Mouse (Mus musculus) spleen, adult 18-20 months (tissue): ENCODE results near the gene Clta.
A peak's percentile ranks its signal among the peaks of the same experiment; 100 is the strongest.

Experiments used
- DNase-seq, 2 experiments: peaks; one replicate each; pipeline ENCODE4 v3.0.0; 2022; ENCODE audit warnings: mixed read lengths in 2 of 2

Clta gene

DNA sequence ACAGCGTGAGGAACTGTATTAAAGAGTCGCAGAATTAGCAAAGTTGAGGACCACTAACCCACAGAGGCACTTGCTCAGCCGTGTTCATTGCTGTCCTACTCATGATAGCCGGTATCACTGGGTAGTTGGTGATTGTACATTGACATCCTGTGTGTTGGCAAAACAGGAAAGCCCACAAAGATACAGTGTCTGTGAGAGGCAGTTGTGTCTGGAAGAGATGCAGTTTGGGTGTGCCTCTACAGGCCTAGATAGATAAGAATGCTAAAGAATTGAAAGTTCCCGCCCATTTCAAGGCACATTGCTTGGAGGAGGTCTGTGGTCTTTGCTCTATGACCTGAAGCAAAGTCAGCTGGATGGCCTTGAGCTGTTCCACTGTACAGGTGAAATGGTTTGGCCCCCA, at the start of gene Clta:
Gene Clta, plus strand, starts transcription at position 327 of the 400 bp plus-strand sequence.
- DNase-seq: no peak

DNA sequence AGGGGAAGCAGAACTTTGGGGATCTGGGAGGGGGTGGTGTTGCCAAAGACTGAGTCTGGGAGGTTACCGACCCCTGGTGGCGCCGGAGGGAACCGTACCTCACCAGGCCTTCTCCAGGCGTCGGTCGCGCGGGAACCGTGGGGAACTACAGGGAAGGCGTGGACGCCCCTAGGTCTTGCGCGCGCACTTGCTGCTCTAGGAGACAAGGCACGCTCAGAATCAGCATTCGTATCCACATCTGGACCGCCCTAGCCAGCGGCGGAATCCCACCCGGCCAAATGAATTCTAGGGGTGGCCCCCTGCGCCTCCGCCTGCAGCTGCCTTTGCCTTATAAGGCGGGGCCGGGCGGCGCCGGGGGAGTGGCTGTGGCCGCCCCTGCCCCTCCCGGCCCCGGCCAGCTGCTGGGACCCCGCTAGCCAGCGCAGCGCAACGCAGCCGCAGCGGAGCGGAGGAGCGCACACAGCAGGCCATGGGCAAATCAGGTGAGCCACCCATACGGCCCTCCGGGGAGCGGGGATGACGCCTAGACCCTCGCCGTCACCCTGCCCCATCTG, 46.9 kb upstream of the Clta start, which contains the start of gene Glipr2:
Gene Glipr2, plus strand, starts transcription at position 110 of the 554 bp plus-strand sequence.
- peak; percentile 68 to 85 for DNase-seq

DNA sequence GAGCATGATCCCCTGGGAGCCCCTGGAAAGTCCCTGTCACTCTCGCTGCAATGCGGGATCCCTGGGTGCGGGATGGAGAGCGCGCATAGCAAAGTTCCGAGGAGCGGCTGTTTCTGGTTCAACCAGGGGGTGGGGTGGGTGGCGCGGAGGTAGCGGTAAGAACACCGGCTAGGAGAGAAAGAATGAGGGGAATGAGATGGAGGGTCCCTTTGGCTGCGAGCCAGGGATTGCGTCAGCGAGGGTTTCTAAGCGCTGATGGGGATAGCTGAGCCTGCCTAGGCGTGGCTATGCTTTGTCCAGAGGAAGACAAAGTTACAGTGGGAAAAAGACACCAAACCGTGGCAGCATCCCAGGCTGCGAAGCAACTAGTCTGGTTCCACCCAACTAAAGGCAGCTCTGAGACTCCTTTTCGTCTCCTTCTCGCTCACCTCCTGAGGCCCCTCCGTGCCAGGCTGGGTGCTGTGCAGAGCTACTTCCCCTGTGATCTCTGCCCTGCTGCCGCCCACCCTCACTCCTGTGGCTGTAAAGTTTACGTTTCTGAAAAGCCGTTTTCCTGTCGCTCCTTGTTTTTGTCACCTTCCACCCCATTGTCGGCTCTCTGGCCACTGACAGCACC, 46.3 kb upstream of the Clta start:
- peak in 1 of 2 experiments; percentile 43 for DNase-seq

DNA sequence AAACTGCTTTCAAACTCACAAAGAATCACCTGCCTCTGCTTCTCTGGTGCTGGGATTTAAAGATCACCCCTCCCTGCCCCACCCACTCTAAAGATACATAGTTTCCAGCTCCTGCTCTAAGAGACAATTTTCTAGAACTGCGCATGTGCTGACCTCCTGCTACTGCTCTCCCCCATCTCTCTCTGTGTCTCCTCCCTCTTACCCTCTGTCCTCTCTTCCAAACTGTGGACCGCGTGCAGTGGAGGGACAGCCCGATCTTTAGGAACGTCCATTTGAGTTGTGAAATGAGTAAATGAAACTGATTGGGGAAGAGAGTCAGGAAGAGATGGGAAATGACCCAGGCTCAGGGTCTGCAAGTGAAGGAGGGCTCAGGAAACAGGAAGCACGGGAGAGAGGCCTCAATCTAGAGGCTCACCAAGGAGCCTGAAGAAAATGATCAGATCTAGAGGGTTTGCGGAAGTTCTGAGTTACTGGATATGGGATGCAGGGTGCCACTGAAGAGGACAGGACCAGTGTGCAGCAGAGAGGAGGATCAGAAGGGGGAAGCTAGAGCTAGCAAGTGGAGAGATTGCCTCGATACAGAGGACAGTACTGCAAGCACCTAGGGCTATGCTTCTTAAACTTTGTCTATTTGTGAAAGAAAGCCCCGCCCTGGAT, 44.6 kb upstream of the Clta start:
- no peak for DNase-seq

DNA sequence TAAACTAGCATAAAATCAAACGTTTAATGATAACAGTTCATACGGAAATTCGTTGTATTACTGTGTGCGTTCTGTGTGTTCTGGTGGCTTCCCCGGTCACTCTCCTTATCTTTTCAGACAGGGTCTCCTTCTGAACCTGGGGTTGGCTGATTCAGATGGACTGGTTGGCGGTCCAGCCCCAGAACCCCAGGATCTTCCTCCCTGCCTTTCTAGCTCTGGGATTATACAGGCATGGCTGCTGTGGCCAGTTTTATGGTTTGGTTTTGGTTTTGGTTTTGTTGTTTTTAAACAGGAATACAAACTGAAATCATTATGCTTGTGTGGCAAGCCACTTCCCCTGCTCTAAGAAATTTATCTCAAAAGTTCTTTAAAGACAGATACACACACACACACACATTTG, 44.0 kb upstream of the Clta start:
- DNase-seq: no peak

DNA sequence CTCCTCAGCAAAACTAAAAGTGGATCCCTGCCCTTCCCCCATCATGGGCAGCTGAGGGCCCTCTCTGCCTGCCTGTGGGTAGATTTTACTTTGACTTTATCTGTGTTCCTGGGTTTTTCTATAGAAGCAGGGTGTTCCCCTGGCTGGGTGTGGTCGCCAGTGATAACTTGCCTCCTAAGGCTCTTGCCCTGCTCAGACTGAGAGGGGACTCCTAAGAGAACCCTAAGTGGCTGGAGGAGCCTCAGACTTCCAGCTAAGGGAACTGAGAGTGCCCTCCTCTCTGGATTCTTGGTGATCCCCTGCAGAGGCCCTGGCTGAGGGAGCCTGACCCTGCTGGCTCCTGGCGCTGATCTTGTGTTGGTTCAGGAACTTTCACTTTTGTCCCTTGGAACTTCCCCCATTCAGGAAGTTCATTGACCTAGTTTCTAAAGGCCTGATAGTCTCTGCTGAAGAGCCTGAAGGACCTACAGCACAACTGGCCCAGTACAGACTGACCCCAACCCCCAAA, 39.9 kb upstream of the Clta start:
- no peak for DNase-seq

DNA sequence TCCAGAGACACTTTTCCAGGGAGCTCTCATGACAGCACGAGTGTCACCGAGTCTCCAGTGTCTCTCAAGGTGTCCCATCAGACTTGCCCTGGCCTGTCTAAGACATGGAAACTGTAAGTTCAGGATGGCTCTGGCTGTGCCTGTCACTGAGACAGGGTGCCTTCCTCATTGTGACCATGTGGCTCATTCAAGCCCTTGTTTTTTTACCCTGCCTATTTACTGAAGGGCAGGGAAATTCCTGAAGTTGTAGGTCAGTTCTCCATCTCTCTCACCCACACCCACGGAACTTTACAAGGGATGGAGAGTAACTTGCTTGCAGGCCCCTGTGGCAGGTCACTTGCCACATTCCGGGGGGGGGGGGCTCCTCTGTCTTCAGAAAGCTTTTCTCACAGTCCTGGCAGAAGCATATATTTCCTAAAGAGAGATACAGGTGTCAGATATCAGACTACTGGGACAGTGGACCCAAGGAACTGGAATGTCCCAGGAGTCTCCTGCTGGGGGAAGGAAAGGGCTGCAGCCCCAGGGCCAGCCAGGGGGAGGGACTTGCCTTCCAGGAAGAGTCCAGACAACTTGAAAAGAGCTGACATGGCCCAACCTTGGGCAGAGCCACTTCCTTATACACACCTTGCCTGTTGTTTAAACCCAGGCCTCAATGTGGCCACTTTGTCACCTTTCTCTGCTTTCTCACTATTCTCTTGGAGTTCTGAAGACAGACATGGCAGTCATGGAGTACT, 39.1 kb upstream of the Clta start:
- no peak for DNase-seq

DNA sequence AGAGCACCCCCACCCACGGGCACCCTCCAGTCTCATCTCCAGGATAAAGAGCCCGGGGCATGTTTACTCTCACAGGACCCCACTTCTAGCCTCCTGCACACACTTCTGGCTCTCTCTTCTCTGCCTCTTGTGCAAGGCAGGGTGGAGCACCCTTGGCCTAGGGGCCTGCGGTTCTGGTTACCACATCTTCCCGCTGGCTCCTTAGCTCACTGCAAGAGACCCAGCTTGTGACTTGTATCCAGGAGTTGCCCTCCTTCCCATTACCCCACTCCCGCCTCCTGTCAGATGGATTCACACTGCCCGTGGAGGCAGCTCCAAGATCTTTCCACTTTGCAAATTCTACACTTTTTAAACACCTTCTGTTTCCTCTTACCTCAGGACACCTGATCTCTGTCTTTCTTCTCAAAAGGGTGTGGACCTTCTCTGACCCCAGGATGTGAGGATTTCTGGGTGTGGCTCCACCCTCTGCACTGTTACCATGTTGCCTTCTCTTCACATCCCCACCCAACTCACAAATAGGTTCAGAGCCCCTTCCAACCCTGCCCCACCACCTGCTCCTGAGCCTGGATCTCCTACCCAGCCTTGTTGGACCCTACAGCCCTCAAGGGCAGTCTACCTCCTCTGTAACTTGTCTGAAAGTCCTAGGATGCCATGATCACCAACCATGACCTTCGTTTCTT, 38.3 kb upstream of the Clta start:
- DNase-seq: no peak

DNA sequence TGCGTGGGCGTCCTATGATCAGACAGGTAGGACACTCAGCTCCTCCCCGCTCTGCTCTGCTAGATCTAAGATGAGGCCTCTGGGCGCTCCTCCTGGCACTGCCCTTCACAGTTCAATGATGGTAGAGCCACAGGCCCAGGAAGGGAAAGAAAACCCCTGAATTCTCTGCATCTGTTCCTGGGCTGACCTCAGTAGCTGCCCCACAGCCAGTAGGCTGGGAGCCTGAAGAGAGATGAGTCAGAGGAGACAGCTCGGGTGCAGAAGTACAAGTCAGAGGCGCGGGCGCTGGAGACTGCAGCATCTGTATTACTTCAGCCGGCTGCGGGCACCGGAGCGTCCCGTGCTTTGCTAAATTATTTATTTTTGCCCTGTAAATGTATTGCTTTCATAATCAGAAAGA, 35.6 kb upstream of the Clta start:
- DNase-seq: no peak

DNA sequence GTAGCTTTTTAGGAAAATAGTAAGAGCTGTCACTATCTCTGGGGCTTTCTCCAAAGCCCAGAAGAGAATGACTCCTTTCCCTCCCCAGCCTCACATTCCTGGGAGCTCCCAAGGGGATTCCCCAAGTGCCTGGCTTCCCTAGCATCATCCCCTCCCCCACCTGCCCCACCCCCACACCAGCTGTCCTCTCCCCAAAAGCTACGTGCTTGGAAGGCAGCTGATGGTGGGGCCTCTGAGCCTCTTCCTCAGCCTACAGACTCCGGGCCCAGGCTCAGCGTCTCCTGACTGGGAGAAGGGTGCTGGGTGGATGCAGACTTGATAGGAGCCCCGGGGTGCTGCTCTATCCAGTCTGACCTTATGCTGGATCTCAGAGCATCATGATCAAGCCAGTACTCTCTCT, 34.9 kb upstream of the Clta start:
- DNase-seq: no peak

DNA sequence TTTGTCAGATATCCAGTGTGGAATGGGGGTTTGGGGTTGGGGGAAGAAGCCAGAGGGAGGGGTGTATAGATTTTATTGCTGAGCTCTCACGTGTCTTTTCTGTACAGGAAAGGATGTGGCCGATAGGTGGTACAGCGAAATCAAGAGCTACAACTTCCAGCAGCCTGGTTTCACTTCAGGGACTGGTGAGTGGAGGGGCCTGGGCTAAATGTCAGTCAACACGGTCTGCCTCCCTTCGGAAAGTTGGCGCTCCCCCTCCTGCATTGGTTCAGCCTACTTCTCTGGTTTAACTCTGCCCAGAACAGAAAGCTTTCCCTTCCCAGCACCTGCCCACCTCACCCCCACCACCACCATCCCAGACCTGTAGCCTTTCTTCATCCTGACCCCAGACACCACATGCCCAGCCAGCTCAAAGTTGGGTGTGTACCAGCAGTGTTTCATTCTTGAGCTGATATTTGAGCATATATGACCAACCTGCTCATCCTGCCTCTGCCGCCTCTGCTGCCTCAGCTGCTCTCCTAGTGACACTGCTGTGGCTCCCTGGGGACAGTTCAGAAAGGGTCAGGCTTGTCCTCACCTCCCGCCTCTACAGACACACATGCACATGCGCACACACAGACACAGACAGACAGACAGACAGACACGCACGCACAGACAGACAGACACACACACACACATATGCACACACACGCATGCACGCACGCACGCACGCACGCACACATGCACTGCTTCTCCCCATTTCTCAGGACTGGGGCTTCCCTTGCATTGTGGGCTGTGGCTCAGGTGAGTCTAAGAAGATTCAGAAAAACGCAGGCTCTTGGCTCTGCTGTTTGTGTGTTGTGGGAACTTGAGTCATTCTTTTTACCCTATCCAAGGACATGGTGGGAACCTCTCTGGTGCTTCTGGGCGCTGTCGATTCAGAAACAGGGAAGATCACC, 33.6 kb upstream of the Clta start:
- DNase-seq: no peak

DNA sequence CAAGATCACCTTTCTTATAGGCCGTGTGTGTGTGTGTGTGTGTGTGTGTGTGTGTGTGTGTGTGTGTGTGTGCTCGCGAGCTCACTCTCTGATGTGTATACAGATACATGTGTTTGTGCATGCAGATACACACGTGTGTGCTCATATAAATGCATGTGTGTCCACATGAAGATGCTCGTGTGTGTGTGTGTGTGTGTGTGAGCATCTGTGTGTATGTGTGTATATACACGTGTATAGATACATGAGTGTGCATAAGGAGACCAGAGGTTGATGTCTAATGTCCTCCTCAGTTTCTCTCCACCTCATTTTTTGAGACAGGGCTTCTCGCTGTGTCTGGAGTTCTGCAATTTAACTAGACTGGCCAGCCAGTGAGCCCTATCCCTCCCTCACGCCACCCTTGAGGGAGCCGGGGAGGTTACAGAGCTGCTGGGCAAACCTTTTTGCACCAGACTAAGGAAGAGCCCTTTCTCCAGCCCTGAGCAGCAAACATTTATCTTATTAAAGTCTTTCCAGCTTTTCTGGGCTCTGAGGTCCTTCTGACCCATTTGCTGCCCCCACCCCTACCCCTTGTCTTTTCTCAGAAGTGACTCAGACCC, 32.6 kb upstream of the Clta start:
- DNase-seq: no peak

DNA sequence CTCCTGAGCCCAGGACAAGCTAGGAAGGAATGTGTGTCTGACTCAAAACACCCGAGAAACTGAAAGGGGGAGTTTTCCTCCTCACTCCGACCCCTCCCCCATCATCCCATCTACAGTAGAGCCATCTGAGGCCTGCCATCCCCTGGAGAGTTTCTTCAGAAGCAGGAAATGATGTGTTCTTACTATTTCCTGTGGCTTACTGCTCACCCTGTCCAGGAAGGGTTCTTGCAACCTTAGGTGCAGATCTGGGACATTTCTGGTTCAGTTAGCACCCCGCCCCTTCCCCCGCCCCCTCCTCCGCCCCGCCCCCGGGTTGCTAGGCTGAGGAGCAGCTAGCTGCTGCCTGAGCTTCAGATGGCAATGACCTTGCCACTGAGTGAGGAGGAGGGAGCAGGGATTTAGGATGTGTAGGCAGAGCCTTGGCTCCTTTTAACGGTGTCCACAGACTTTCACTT, 32.1 kb upstream of the Clta start:
- peak; percentile 33 to 39 for DNase-seq

DNA sequence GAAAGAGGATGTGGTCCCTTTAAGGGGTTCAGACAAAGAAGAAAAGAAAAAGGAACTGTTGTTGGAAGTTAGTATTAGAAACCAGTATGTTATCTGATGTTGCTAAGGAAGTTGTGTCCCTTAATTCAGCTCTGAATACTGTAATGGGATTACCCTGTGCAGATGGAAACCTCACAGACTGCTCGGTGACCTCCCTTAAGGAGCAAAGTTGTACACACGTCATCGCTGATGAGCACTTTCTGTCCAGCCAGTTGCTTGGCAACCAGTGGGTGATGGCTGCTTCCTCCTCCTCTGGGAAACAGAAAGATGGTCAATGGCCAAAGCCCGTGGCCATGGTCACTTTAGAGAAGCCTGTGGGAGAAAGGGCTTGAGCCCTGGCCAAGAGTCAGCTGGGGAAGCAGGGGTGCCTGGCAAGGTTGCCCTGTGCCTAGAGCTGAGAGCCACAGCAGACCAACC, 30.7 kb upstream of the Clta start:
- no peak for DNase-seq

DNA sequence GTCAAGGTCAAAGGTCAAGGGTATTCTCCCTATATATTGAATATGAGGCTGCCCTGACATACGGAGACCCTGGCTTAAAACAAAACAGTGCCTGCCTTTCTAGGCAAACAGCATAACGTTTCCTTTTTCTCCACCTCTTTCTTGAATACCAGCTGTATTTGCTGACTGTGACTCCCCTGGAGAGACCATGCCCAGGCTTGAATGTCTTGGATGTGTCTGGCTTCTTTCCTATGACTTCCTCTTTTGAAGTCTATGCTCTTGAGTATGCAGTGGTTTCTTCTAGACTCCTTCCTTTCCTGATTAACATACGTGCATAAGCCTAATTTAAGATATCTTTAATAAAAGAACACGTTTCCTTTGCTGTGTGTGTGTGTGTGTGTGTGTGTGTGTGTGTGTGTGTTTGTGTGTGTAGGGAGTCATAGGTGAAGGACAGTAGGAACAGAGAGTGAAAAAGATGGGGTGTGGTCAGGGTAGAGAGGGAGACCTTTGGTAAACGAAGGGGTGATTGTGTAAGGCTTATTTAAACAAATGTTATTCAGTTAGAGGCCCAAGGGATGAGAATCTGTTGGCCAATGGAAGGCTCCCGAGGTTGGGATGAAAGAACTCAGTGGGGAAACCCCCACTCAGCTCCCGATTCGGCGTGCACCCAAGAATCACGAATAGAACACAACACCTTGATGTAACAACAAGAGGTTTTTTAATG, 29.2 kb upstream of the Clta start:
- DNase-seq: no peak

DNA sequence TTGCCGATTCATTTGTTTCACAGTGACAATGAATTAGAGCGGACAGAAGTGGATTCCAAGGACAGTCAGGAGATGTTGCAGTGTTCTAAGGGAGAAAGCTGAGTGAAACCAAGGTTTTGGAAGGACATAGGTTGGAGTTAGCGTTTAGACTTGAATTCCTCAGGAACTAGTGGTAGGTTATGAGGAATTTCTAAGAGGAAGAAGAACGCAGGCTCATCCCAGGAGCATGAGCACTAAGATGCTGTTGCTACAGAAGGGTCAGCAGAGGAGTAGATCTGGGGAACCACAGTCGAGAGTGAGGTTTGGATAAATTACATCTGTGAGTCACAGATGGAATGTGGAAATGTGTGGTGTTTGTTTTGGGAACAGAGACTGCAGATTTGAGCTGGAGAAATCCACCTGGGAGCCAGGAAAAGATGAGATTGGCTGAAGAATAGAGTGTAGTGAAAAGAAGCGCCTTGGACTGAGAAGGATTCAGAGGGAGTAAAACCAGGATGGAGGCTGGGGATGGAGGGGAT, 28.0 kb upstream of the Clta start:
- DNase-seq: no peak

DNA sequence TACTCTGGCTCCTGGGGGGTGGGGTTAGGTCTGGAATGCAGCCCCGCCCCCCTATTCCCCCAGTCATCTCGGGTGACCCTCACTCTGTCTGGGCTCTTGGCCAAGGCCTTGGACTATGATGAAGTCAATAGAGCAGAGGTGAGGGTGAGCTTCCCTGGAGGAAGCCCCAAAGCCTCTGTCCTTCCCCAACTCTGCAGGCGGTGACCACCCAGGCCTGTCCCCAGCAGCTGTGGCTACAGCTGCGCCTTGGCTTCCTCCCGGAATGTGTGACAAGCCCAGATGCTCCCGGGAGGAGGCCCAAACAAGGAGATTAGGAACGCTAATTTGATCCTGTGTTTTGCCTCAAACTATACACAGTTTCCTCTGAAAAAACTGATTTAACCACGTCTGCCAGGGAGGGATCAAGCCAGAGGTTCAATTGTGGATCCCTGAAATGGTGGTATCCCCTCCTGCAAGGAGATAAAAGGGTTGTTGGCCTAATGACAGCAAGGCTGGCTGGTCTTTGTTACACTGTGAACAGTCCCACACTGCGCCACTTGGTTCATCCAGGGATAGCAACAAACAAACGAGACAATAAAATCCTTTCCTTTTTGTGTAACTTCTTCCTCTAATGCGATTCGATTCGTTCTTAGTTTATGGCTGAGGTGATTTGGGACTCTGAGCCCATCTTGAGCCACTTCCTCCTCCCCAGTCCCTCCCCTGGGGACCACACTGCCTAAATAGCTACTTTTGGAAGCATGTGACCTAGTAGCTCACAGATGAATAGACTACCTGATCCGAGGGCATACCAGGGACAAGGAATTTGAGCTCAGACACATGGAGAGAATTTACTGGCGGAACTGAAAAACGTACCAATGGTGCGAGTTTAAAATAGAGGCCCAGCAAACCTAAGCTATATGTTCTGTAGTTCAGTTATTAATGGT, 25.5 kb upstream of the Clta start:
- no peak for DNase-seq

DNA sequence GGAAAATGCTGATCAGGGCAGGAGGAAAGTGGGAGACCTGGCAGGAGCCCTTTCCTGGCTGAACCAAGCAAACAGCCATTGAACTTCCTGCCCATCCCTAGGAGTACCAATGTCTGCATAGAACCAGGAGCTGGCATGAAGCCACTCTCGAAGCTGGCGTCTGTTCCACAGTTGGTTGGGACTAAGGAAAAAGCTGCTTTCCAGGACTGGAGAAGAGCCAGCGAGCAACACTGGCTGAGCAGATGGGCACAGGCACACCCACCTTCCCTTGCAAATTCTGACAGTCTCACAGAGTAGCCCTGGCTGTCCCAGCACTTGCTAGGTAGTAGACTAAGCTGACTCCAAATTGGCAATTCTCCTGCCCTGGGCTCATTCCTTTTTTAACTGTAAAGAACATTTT, 24.5 kb upstream of the Clta start:
- DNase-seq: no peak

DNA sequence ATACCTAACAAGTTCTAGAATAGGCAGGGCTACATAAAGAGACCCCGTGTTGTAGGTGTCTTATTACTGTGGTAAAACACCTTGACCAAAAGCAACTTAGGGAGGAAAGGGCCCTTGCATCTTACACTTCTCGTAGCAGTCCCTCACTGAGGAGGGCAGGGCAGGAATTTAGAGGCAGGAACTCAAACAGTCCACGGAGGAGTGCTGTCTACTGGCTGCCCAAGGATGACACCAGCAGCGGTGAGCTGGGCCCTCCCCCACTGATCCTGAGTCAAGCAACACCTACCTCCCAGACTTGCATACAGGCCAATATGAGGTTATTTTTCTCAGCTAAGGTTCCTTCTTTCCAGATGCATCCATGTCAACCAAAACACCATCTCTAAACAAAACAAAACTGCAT, 24.0 kb upstream of the Clta start:
- no peak for DNase-seq
